Mouse (Mus musculus): ENCODE results near the gene Tns3. TPM values are rescaled to one million over a fixed set of nuclear protein-coding genes. Genes with fewer than 3 reads are reported as not detected.
"Not testable (repeated sequence)": the region's sequence is repeated elsewhere in the genome, so short reads cannot be mapped to it uniquely, and the experiment has no call there.

The Tns3 gene
- total RNA-seq, 2 experiments from 2014 or later: 32.5 to 37.1 TPM

DNA sequence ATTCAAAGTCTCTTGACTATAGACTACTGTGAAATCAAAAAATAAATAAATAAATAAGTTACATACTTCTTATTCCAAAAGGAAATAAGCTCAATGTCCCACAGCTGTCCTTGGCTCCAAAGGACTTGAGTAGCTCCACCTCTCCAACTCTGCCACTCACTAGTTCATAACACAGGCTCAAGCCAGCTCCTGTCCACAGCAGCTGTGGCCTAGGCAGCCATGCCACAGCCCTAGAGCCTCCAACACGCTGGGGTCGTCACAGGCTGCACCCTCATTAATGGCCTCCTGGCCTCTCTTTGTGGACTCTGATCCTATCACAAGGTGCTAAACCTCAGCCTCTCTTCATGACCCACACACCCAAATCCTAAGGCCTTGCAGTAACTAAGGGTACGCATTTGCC lies 18.7 kb downstream of the Tns3 start:
- DNase-seq: no peak

DNA sequence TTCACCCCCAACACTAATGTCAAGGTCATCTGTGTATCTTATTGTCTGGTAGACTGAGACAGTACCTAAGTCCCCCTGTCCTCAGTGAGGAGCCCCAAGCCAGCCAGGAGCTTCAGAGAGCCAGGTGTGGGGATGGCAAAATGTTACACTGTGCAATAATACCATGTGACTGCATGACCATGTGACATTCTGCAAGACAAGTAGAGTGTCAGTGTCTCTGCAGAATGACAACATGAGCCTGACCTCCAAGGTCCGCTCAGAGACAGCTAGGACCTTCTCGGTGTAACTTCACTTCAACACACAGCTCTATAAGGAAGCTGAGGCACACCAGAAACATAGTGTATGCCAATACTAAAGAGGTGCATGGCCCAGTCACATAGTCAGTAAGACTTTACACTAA lies 20.1 kb downstream of the Tns3 start:
- no peak for DNase-seq

DNA sequence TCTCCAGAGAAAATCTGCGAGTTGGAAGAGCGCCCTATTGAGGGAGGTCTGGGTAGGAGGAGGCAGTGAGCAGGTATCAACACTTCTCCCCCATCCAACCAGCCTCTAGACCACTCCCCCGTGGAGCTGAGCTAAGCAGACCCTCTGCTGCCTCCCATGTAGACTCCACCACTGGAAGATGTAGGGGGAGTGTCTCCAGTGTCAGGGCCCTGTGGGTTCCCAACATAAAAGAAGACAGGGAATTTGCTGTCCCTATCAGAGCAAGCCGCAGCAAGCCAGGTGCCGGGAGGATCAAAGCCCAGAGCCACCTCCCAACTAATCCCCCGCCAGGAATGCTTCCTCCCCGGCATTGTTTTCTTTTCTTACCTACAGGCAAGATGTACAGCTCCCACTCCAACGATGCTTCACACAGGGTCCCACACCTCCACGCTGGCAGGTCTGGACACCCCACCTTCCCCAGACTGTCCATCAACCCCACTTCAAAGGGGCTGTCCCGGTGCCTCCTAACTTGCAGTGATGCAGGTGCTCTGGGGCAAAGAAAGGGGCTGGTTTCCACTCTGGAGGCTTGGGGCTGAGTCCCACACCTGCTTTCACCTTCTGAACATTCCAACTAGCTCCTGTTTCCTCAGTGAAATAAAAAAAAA lies 22.6 kb downstream of the Tns3 start:
- no peak for DNase-seq

DNA sequence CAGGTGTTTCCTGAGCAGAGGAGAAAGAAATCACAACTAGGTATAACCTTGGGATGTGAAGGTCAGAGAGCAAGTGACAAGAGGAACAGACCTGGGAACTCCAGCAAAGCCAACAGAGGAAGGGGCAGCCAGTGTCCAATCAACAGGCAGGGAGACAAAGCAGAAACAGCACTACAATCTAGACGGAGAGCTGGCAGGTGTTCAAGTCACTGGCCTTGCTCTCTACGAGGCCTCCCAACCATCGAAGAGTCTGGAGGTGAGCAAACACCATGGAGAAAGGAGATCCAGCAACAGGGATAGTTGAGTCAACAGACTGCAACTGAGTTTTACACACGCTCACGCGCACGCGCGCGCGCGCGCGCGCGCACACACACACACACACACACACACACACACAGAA lies 24.6 kb downstream of the Tns3 start:
- peak; percentile 44 for DNase-seq

DNA sequence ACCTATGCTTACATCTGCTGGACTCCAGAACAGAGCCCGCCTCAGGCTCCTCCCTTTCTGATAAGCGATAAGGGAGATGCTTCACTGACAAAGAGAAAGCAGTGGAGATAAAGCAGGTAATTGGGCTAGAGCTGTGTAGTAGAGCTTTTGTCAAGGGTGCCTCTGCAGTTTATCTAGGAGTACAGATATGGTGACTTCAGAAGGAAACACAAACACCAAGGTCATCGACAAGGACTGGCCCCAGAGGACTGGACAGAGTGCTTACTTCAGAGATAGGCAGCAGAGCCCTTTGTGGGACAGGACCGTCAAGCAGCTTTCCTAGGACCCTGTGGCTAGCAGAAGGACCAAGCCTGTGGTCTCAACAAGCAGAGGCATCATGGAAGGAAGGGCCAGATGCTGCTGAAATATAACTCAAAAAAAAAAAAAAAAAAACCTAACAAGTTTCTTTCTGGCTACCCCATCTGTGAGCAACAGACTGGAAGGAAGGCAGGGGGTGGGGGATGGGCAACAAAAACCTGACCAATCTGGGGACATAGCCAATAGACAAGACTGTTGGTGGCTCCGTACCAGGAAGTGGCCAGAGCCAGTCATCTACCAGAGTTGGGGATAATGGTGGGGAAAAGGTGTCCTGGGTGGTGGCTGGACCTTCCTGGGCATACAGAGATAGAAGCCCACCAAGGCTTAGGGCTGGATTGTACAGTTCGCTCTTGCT lies 25.2 kb downstream of the Tns3 start:
- peak; percentile 59 for DNase-seq

DNA sequence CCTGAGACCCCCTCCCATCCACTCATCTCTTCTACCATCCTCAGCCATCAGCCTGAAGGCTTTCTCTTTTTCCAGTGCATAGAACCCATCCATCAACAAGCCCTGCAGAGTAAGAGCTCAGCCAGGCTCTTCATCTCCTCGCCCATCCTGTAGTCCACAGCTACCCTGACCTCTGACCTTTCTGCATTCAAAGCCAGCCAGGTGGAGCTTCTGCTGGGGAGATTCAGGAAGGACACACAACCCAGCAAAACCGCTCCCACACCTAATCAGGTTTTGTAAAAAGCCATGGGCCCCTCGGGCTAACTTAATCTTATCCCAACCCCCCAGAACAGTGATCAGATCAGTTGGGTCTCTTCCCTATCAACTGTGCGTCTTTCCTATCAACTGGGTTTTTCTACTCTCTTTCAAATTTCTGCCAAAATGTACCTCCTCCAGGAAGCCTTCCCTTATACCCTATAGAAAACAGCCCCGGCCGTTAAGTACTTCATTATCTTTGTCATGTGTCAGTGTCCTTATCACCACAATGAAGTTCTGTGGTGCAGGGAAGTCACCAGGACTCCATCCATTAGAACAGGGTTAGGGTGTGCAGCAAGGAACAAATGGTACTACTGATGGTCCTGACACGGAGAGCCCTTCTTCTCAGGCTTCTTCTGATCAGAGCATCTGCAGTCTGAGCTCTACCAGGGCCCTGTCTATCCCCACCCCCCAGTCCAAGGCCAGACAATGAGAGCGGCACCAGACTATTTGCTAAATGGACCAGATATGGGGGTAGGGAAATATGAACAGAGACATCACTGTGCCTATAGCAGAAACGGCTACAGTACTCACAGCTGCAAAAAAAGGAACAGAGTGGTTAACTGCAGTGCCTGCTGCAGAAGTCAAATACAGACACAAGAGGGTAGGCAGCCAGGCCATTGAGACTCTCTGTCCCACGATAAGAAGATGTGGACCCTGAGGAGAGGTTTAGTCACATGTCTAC lies 26.6 kb downstream of the Tns3 start:
- DNase-seq: no peak

DNA sequence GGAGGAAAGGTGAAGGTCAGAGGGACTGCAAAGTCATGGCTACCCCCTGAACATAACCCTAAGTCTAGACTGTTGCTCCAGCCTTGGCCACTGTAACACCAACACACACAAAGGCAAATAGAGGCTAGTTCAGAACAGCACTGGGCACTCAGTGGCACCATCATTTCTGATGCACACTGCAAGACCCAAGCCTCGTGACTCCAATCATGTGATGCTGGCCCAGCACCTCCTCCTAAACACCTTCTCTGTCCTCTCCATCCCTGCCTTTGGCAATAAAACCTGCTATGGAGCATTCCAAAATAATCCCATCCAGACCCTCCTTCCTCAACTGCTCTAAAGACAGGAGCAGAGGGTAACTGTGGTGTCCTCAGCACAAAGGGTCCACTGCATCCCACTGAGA lies 27.7 kb downstream of the Tns3 start:
- no peak for DNase-seq

DNA sequence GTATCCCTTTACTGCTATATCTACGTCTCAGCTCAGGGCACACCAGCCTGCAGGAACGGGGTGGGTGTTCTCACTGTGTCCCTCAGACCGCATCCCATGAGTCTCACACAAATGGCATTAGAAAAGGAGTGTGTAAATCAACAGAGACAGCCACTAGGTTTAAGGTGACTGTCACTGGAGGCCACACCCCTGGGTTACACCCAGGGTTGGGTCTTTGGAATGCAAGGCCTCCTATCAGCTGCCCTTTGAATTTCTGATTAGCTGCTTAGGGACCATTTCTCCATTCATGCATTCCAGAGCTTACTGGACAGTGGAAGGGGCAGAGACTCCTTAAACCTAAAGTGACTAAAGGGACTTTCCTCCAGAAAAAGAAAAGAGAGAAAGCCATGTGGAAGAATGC lies 28.6 kb downstream of the Tns3 start:
- no peak for DNase-seq

DNA sequence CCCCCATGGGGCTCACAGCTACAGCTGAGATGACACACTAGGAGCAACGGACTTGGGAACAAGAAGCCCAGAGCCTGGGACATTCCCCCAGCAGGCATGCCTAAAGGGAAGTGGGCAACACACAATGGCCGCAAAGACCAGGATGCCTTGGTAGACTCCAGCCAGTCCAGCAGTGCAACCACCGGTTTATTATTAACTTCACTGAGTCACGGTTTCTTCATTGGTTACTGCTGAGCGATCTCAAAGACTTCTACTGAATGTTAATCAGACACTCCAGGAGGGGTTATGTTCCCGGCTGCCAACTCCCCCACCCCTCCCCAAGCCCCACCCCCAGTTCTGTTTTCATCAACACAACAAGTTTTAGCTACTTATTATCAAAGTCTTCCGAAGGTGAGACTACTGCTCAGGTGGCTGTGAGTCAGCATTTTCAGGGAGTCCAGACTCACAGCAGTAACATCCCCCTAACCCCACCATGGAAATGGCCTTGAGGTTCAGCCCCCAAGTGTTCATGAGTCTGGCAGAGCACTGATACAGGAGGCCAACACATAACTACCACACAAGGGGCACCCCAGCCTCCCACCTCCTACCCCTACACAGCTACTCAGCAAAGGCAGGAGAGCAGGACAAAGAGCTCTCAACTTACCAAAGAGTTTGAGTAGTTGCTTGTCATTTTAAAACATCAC lies 29.5 kb downstream of the Tns3 start:
- no peak for DNase-seq

DNA sequence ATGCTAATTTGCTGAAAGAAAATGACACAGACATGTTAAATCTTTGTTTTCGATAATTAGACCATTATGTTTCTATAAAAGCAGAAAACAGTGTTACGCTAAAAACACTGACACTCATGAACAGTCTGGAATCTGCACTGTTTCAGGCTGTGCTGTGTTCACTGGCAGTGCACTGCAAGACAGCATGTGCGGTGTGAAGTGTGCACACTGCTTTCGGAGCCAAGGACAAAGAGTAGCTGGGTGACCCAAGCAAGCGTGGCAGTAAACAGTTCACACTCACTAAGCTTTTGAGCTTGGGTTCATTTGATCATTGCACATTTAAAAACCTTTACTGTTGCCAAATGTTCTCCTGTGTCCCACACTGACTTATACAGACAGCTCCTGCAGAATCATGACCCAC lies 32.2 kb downstream of the Tns3 start:
- no peak for DNase-seq

DNA sequence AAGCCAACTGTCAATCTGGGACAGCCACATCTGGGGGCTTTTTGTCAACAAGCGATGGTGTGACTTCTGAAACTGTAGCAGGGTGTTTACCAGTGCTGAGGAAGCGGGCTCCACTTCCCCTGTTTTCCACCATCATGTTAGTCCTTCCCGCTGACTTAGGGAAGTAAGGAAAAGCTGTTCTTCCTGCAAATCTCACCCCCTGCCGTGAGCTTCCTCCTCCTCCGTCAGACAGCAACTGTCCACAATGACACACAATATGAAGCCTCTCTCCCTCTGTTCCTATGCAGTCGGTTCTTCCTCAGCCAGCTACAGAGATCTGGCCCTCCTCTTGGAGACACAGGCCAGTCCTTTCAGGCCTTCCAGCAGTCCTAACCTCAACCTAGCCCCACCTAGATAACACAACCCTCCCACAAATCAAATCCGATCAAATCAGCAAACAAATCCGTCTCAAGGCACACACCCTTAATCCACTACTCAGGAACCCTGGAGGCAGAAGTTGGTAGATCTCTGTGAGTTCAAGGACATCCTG lies 34.4 kb downstream of the Tns3 start:
- DNase-seq: no peak

DNA sequence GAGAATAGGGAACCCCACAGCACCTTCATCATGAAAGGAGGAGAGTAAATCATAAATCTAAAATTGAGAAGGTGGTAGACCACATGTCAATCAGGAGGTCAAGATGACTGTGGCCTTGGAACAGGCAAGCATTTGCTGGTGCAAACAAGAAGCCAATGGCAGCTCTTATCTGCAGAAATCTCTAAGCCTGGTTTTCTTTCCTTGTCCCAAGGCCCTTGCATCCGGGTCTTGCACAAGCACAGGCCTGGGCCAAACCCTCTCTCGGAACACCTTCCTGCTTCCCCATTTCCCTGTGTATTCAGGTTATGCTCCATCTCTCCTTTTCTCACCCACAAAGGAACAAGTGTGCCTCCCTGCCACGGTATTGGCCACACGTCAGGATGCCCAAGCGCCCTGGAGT lies 35.0 kb downstream of the Tns3 start:
- DNase-seq: no peak

DNA sequence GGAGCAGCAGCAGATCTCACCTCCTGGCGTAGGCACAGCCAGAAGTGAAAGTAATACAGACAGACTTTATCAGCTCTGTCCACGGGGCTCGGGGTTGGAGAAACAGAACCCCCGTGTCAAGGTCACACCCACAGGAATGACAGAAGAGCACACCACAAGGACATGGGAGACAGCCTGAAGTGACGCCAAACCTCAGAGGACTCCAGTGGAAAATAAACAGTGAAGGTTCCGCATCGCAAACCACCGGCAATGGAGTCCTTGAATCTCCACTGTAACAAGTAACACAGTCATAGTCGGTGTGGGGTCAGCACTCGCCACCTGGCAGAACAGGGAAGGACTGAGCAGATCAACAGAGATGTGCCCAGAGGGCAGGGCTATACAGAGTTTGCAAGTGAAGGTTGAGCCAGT lies 35.5 kb downstream of the Tns3 start:
- no peak for DNase-seq

DNA sequence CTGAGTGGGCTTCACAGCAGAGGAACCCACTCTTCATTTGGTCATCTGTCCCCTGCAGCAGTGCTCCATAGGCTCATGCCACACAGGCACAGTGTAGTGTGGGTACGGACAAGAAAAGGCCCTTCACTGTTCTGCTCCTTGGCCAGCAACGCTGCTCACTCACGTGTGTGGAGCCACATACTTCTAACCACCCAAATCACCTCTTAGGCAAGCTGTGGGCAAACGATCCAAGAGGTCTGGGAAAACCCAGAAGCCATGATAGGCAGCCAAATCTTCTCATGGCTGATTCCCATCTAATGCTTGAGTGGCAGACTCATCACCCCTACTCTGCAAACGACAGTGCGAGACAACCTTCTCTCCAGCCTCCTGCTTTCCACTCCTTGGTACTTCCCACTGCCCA lies 37.2 kb downstream of the Tns3 start:
- no peak for DNase-seq

DNA sequence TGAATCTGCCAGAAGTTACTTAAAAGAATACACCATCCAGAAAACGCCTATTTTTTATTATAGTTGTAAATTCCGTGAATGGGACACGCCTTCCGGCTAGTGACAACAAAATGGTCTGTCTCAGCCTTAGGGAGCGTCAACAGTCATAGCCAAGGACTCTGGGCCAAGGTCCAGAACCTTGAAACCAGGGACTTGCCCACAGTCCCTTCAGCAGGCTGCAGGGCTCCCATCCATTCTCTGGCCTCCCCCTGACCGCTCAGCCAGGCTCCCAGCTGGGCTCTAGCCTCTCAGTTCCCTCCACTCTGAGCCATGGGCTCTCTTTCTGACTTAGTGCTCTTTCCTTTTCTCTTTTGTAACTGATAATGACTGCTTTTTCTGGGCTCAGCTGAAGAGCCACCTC lies 37.6 kb downstream of the Tns3 start:
- DNase-seq: no peak

DNA sequence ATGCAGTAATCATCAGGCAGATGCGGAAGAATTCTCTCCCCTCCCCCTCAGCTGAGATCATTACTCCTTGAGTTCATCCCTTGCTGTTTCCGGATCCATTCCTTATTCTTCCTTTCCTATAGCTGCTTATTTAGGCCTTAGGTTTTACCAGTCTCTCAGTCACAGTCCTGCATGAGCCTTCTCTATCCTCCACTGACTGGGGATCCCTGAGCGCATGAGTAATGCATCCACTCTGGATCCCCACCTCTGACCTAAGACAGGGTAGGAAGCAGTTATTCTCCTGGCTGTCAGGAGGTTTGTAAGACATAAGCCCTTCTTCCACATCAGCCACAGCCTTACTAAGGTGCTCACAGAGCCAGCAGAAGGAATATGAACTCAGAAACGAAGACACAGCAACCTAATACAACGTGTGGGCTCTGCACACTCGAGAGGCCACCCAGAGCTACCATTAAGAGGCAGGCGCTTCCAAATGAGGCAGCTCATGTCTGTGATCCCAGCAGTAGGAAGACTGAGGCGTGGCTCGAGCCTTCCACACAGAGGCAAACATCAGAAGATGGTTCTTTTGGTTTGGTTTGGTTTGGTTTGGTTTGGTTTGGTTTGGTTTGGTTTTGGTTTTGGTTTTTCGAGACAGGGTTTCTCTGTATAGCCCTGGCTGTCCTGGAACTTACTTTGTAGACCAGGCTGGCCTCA lies 38.3 kb downstream of the Tns3 start:
- no peak for DNase-seq

DNA sequence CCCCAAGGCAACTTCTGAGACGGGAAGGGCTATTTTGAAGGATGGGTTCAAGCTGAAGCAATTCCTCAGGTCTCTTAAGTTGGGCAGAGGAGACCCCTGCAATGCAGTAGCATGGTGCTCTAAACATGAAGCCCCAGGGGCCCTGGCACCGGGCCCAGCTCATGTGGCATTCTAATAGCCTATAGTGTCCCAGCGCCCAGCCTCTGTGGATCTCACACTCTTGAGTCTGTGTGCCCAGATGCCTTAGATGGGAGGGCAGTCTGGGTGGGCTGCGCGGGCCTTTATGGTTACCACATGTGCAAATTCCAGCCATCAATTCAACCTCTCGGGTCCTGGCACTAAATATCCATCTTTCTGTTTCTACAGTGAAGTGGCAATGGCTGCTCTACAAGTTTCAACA lies 38.9 kb downstream of the Tns3 start:
- DNase-seq: no peak

DNA sequence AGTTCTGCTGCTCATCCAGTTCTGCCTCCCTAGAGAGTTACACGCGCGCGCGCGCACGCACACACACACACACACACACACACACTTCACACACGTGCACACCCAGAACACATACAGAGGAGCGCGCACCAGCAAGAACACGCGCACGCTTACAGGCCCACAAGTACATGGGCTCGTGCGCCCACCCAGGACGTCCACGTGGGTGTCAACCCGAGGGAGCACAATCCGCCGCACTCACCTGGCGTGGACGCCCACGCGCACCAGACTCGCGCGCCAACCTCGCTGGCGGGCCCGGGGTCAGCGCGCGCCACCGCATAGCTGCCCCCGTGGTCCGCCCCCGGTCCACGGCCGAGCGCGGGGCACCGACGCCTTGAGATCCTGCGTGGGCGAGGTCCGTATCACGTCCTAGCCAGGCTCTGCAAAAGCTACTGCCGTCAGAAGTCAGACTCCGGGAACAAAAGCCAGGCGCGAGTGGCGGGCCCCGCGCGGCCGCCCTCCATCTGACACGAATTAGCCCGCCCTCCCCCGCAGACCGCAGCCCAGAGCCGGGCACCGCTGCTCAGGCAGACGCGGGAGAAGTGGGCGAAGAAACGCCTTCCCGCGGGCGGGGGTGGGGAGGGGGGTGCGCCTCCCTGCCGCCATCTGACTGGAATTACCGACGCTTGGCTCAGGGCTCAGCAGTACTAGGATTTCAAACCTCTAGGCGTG lies 40.0 kb downstream of the Tns3 start:
- peak; percentile 57 for DNase-seq

DNA sequence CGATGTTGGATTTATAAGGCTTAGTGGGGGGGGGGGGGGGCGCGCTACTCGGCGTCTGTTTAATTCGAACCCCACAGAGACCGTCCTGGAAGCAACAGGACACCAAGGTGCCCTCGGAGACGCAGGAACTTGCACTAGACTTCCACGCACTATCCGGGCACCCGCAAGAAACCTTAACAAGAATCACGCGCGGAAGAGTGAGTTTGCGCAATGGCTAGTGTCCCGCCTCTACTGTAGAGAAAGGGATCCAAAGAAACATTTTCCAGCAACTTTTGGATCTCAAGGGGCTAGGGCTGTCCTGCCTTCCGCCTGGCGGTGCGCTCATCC lies 40.5 kb downstream of the Tns3 start:
- no peak for DNase-seq

DNA sequence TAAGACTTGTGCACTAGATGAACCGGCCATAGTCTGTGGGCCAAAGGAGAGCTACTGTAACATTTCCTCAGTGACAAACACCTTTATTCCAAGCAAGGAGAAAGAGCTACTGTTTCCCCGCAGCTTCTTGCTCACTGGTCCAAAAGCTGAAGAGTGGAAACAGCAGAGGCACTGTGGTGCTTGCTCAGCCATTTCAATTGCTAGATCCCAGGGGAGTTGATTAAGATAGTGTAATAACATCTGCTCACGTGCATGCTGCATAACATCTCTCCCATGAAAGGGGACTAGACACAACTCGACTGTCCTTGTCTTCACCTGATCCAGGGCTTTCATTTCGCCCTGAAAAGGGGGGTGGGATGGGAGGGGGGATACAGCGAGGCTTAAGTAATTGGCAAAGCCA lies 41.7 kb downstream of the Tns3 start:
- DNase-seq: no peak

DNA sequence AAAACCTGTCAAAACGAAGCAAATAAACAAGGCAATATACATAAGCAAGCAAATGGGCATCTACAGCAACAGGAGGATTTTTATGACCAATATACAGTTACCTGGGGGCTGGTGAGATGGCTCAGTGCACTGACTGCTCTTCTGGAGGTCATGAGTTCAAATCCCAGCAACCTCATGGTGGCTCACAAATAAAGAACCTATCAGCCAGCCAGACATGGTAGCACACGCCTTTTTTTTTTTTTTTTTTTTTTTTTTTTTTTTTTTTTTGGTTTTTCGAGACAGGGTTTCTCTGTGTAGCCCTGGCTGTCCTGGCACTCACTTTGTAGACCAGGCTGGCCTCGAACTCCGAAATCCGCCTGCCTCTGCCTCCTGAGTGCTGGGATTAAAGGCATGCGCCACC lies 45.2 kb downstream of the Tns3 start:
- not testable (repeated sequence) for DNase-seq

Data from heart, postnatal 4 days (tissue).